Mouse (Mus musculus) lung, adult 2 months (tissue): ENCODE results near the gene Zbtb40. TPM values are rescaled to one million over a fixed set of nuclear protein-coding genes. Genes with fewer than 3 reads are reported as not detected.

ENCODE experiments used
- DNase-seq: peaks from one replicate; pipeline ENCODE4 v3.0.0; 2022
- H3K4me1 ChIP-seq: fragments of 200-500 bp; 2 replicates; pipeline ENCODE4 v1.6.1; 2011; ENCODE audit warnings: low read length; ENCODE audit not compliant: control insufficient read depth, insufficient read depth
- H3K4me3 ChIP-seq: fragments of 200-500 bp; replicated peaks from 2 replicates; pipeline ENCODE3; 2011; ENCODE audit warnings: low read depth, mild to moderate bottlenecking, control low read depth, low read length; ENCODE audit errors: extremely low read depth
- CTCF ChIP-seq: fragments of 200-500 bp; IDR thresholded peaks from 2 replicates; pipeline ENCODE4 v1.5.1; 2011; ENCODE audit warnings: mild to moderate bottlenecking, low read length, control low read depth; ENCODE audit not compliant: insufficient read depth
- POLR2A ChIP-seq: fragments of 200-500 bp; IDR thresholded peaks from 2 replicates; pipeline ENCODE4 v1.6.1; 2011; ENCODE audit warnings: low read depth, mild to moderate bottlenecking, control low read depth, low read length, borderline replicate concordance; ENCODE audit errors: extremely low read depth
- WGBS: fragments of 180-500 bp; shearing (Covaris S2); methylation state at CpG from one replicate; pipeline ENCODE4 v1.1.7; 2018; 5-methylcytosine and 5-hydroxymethylcytosine counted together
- polyA plus RNA-seq: library from polyadenylated mRNA; depleted of rRNA; stranded (reverse); fragments of >200 nt; gene quantifications from 2 replicates; pipeline ENCODE4 v1.2.3, GENCODE M21; 2012

Gene Zbtb40
- polyA plus RNA-seq, 1 experiment = 10.2 TPM

DNA sequence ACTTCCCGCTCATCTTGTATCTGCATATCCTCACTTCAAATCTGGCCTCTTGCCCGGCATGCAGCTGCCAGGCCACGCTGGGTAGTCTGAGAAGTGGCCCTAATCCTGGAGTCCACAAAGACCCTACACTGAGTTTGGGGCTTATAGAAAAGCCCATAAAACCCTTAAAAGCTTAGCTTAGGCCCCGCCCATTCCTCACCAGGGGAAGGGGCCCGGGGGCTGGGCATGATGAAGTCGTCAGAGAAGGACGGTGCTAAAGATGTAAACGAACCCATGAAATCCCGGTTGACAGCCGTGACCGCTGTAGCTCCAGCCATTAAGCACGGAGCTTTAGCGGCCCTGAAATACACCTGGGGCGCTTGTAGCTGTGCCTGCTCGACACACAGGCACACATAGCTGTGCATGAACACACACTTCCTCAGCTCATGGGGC lies 83.6 kb downstream of the Zbtb40 start:
- WGBS = 30% methylated on average over 15 of the region's 15 CpGs
- TF ChIP-seq CTCF (no peak), POLR2A (no peak)

DNA sequence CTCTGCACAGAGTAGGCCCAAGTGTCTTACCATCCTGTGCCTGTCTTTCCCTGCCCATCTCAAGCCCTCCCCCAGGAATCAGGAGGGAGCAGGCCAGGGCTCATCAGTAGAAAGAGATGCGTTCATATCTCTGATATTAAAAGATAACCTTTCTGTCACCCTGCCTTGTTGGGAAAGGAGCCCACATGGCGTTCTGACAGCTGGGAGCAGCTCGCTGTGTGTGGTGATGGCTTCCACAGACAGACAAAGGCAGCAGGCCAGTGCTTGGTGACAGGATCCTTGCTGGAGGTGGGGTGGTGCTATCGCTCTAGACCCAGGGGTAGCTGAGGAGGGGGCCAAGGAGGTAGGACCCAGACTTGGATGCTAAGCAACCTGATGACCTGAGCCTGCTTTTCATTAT lies 86.2 kb downstream of the Zbtb40 start:
- H3K4me1 ChIP-seq = no peaks in the 10 kb centered on the region
- whole genome bisulfite sequencing = 47% methylated on average over 4 of the region's 4 CpGs
- DNase-seq = no peak
- TF ChIP-seq CTCF = no peak
- TF ChIP-seq POLR2A = no peak
- H3K4me3 ChIP-seq = no peak overlapping the region

More for the DNA sequence above, 83.6 kb downstream of the Zbtb40 start:
- Histone ChIP-seq H3K4me1 (no peaks in the 10 kb centered on the region), H3K4me3 (no peak overlapping the region)
- no peak for DNase-seq

DNA sequence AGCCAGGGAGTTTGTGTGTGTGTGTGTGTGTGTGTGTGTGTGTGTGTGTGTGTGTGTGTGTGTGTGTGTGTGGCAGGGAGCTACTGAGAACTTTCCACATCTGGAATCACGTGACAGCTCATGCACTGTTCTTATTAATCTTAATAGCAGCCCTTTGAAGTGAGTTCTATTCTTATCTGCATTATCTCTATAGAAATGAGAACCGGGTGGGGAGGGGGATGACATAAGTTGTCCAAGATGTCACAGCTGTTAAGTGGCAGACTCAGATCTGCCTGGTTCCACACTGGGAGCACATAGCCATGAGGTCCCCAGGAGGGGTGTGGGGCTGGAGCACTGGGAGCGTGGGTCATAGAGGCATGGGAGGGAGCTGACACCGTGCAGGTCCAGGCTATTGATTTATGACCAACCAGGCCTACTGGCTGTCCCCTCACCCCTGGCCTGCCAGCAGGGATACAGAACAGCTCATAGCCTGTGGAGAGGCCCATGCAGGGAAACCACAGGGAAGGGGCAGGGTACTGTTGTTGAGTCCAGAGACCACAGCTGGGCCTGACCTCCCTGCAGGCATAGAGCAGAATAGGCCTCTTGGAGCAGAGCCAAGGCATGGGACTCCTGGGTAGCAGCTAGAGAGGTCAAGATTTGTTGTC lies 86.8 kb downstream of the Zbtb40 start:
- Histone ChIP-seq H3K4me3 (no peak overlapping the region), H3K4me1 (no peaks in the 10 kb centered on the region)
- TF ChIP-seq POLR2A (no peak), CTCF (no peak)
- DNase-seq = no peak
- WGBS = 23% methylated on average over 4 of the region's 4 CpGs

DNA sequence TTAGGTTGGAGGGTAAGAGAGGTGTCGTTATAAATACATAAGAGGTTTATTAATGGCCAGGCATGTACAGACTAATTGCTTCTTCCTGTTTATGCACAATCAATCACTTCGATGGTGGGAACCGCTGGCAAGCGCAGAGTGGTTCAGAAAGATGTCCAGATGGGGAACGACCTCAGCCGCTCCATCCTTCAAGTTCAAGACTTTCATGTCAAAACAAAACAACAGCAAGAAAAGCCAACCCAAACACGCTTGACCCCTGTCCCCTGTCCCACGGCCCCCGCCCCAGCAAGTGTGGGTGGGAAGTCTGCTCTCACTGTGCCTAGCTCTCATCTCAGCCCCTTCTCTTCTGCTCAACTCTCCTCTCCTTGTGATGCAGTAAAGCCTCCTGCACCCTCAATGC lies 88.0 kb downstream of the Zbtb40 start:
- TF ChIP-seq CTCF (no peak), POLR2A (no peak)
- H3K4me3 ChIP-seq = no peak overlapping the region
- WGBS = 24% methylated on average over 9 of the region's 9 CpGs
- DNase-seq = no peak
- no peaks in the 10 kb centered on the region for H3K4me1 ChIP-seq

DNA sequence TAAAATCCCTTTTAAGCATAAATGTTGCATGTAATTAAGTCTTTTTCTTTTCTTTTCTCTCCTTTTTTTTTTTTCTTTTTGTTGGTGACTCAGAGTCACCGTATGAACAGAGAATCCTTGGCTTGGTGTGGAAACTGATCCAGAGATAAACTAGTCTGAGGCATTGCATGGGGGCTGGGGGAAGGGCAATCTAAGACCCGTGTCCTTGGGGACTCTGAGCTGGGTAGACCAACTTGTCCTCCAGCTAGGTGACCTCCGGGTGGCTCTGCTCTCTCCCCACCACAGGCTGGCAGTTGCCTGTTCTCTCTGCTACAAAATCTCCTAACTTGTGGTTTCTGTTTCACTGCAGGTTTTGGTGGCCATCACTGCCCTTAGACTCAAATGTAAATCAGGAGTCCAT lies 88.5 kb downstream of the Zbtb40 start:
- DNase-seq = no peak
- WGBS = 30% methylated on average over 3 of the region's 3 CpGs
- Histone ChIP-seq H3K4me1 (no peaks in the 10 kb centered on the region), H3K4me3 (no peak overlapping the region)
- TF ChIP-seq CTCF (no peak), POLR2A (no peak)

DNA sequence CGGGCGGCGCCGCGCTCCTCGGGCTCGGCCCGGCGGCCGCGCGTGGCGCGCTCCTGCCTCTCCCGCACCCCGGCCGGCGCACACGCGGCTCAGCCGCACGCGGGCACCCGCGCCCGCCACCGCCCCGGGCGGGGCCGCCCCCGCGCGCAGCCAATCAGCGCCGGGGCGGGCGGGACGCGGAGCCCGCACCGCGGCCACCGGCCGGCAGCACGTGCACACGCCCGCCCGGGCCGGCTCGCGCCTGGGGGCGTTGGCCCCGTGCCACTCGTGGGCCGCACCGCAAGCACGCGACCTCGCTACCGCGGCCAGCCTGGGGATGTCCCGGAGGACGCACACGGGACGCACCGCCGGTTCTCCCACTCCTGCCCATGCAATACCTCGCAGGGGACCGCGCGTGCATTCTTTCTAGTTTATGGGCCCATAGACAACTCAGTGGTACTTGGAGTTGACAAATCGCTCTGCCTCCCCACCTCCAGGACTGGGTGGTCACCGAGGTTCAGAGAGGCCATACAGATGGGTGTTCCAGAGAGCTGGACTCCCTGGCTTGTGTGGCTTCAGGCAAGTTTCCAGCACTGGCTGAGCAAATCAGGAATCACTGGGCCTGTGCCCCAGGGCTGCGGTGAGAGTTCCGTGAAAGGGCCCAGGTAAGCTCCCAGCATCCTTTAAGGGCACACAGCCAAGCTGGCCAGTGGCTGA lies 91.7 kb downstream of the Zbtb40 start, which contains the start of gene Epha8:
TSS of gene Epha8 (minus strand) at position 66 of the 696 bp plus-strand sequence.
- DNase-seq = no peak
- no peak for TF ChIP-seq CTCF
- TF ChIP-seq POLR2A = no peak
- WGBS = 13% methylated on average over 69 of the region's 75 CpGs
- no peak within 1 kb of the TSS for H3K4me3 ChIP-seq
- H3K4me1 ChIP-seq = no peaks in the 10 kb centered on the region

DNA sequence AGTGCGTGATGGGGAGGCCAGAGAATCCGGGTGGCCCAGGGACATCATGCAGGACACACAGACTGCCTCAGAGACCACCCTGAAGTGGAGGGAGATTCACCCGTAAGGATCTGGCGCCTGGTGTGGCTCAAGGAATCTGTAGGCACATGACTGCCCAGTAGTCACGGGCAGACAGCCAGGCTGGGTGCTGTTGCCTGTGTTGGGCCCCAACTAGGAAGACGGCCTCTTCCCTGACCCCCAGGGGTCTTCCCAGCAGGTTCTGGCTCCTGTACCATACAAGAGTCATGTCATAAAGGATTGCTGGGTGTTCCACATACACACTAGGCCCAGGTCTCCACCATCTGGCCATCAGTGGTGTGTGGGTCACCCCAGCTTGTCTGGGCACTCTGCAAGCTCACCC lies 94.0 kb downstream of the Zbtb40 start:
- WGBS = 74% methylated on average over 6 of the region's 6 CpGs
- no peaks in the 10 kb centered on the region for H3K4me1 ChIP-seq
- no peak overlapping the region for H3K4me3 ChIP-seq
- no peak for DNase-seq
- TF ChIP-seq CTCF (no peak), POLR2A (no peak)

DNA sequence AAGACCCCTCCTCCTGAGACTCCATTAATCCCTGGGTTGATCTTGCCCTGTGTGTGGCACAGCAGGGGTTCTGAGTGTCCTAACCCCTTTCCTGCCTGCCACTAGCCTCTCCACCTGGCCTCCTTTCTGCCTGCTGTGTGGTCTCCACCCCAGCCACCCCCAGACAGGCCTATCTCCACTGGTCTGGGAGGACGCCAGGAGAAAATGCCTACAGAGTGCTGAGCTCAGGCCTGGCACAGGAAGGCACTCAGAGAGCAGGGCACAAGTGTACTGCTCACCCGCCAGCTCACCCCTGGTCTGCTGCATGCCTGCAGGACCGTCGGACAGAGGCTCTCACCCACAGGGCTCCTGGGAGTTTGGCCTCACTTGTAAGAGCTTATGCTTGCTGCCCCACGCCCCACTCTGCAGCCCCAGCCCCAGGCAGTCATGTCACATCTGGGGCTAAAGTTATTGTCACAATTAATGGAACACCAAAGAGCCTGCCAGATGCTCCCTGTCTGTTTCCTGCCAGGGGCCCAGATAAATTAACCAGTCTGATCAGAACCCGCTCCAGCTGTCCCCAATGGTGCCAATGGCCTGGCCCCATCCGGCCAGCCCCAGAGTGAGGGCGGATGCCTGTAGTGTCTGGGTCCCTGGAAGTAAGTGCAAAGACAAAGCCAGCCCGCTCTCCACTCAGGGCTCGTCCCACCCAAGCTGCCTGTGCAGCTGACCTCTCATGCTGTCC lies 99.2 kb downstream of the Zbtb40 start:
- DNase-seq = no peak
- Histone ChIP-seq H3K4me3 (no peak overlapping the region), H3K4me1 (no peaks in the 10 kb centered on the region)
- 27% methylated on average over 10 of the region's 10 CpGs for WGBS
- TF ChIP-seq CTCF (no peak), POLR2A (no peak)

DNA sequence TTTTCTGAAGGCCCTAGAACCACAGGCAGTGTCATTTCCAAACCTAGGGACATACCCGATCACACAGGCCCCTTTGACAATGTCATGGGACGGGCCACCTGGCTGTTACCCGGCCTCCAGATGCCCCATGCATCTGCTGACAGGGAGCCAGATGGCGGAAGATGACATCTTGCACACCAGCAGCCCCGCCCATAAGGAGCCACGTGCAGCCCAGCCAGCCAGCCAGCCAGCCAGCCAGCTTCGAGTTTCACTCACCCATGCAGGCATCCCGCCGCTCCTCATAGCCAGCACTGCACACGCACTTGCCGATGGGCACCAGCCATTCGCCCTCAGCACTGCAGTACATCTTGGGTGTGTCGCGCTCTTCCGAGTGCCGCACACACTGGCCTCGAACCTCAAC lies 103.2 kb downstream of the Zbtb40 start:
- Histone ChIP-seq H3K4me1 (no peaks in the 10 kb centered on the region), H3K4me3 (no peak overlapping the region)
- 67% methylated on average over 17 of the region's 17 CpGs for WGBS

More for the DNA sequence above, 103.2 kb downstream of the Zbtb40 start:
- TF ChIP-seq POLR2A (no peak), CTCF (no peak)
- no peak for DNase-seq
